Mouse (Mus musculus) gonadal fat pad, adult 2 months (tissue): Measurements from ENCODE around the gene Sp2. TPM values are rescaled to one million over a fixed set of nuclear protein-coding genes. Genes with fewer than 3 reads are reported as not detected.

Experiments used
- DNase-seq: peaks from one replicate; pipeline ENCODE4 v3.0.0-alpha.2; 2012; ENCODE audit warnings: low read depth
- polyA plus RNA-seq: library from polyadenylated mRNA; depleted of rRNA; stranded (reverse); fragments of >200 nt; gene quantifications from 2 replicates; pipeline ENCODE4 v1.2.3, GENCODE M21; 2012; rRNA removed

Gene Sp2
- polyA plus RNA-seq, 1 experiment, result 11.6 TPM

DNA sequence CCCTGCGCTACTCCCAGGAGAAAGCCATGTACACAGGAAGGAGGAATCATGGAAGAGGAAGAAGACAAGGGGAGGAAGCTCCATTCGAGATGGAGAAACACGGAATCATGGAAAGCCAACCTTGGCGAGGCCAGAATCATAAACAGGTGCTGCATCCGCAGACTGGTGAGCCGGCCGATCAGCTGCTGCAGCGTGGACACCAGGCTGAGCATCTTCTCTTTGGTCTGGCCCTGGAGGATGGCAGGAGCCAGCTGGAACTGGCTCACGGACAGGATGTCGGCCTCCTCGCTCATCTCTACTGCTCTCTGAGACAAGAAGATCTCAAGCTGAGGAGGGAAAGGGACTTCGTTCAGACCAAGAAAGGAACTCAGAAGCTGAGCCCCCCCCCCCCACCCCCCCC is 74.2 kb downstream of the Sp2 start:
- no peak for DNase-seq

GRCm38 (mm10) chr11:96906431-96907161 is 76.2 kb downstream of the Sp2 start:
- DNase-seq, result no peak

Other genes starting within 250 kb of the Sp2 start
- 30.1 and 32.0 TPM in 2 replicates for gene Snx11, start 205.4 kb downstream of the Sp2 start, polyA plus RNA-seq
- 11.7 and 17.4 TPM in 2 replicates for gene Cbx1, start 193.8 kb downstream of the Sp2 start, polyA plus RNA-seq
- gene Nfe2l1, start 153.0 kb downstream of the Sp2 start, polyA plus RNA-seq, result 249 and 296 TPM in 2 replicates
- 72.9 and 77.0 TPM in 2 replicates for gene Copz2, start 133.1 kb downstream of the Sp2 start, polyA plus RNA-seq
- 59.2 and 67.1 TPM in 2 replicates for gene Cdk5rap3, start 66.5 kb downstream of the Sp2 start, polyA plus RNA-seq
- gene Prr15l, start 54.9 kb downstream of the Sp2 start, polyA plus RNA-seq, result 19.5 and 20.2 TPM in 2 replicates
- 39.3 and 41.8 TPM in 2 replicates for gene Pnpo, start 39.0 kb downstream of the Sp2 start, polyA plus RNA-seq
- gene Sp6, start 30.4 kb upstream of the Sp2 start, polyA plus RNA-seq, result 1.5 and 2.2 TPM in 2 replicates
- gene Scrn2, start 47.0 kb upstream of the Sp2 start, polyA plus RNA-seq, result 19.6 and 21.0 TPM in 2 replicates
- gene Lrrc46, start 58.4 kb upstream of the Sp2 start, polyA plus RNA-seq, result 4.9 and 7.7 TPM in 2 replicates
- 72.0 and 90.4 TPM in 2 replicates for gene Mrpl10, start 58.6 kb upstream of the Sp2 start, polyA plus RNA-seq
- 30.5 and 35.6 TPM in 2 replicates for gene Osbpl7, start 67.7 kb upstream of the Sp2 start, polyA plus RNA-seq
- gene Tbx21, start 132.4 kb upstream of the Sp2 start, polyA plus RNA-seq, result 0.23 and 0.29 TPM in 2 replicates
- 11.3 and 11.9 TPM in 2 replicates for gene Tbkbp1, start 168.5 kb upstream of the Sp2 start, polyA plus RNA-seq
- gene Kpnb1, start 204.9 kb upstream of the Sp2 start, polyA plus RNA-seq, result 40.4 and 42.5 TPM in 2 replicates